Mouse (Mus musculus): ENCODE data around the gene Crp. TPM values are rescaled to one million over a fixed set of nuclear protein-coding genes. Genes with fewer than 3 reads are reported as not detected.

Gene Crp
- polyA plus RNA-seq (2012; rRNA removed) = 0.15 TPM in 1 of 2 replicates, not detected in the other

DNA sequence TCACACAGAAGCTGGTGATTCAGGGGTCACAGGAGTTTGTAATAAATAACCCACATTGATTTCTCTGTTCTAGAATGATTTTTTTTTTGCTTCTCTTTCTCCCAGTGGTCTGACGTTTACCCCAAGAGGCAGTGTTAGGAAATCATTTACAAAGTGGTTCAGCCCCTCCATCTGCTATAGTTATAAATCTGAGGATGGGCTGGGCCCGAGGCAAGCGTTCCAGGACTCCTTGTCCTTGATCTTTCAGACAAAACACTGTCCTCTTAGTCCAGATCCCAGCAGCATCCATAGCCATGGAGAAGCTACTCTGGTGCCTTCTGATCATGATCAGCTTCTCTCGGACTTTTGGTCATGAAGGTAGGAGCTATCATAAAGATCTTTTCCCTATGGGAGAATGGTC lies at the start of gene Crp:
Crp (plus strand) TSS at position 212 of the 400 bp plus-strand sequence.
- H3K27ac ChIP-seq (ENCODE audit: insufficient read depth, low read depth, low read length) = no peak within 1 kb of the TSS
- H3K4me1 ChIP-seq (ENCODE audit: control insufficient read depth, insufficient read depth, insufficient read length, low read length) = no peaks in the 10 kb centered on the region
- no peak within 1 kb of the TSS for H3K4me3 ChIP-seq (ENCODE audit: low read depth, low read length)
- H3K27me3 ChIP-seq (ENCODE audit: control insufficient read depth, insufficient read depth, low read length) = no peaks in the 10 kb centered on the region
- TF ChIP-seq POLR2A (IDR thresholded peaks at IDR 0.05; ENCODE audit: low read depth, low read length) (no peak), CTCF (IDR thresholded peaks at IDR 0.05; ENCODE audit: extremely low read depth, insufficient read length, insufficient replicate concordance, low read depth, low read length) (no peak)
- H3K36me3 ChIP-seq (ENCODE audit: control insufficient read depth, insufficient read depth, low read length) = no peaks in the 10 kb centered on the region
- 30% methylated on average over 4 of the region's 4 CpGs for WGBS

DNA sequence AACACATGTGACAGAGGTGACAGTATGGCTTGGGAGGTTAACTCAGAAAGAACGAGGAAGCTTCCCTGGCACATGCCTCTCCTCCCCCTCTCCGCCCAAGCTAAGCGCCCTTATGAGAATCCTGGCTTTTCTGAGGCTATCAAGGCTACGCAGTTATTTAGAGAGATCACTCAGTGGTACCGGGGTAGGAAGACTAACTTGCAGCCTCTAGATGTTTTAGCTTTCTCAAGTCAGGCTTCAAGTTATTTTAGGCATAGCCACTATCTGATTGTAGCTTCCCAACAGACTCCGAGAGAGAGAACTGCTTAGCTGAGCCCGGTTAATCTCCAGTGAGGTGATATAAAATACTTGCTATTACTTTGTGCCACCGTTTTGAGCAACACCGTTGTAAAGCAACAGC lies 48.5 kb upstream of the Crp start:
- H3K4me1 ChIP-seq (ENCODE audit: control insufficient read depth, insufficient read depth, insufficient read length, low read length) = peaks cover 5% of the 10 kb centered on the region; the same call in 1 of the 2 replicates
- no peak overlapping the region for H3K4me3 ChIP-seq (ENCODE audit: low read depth, low read length)
- H3K27me3 ChIP-seq (ENCODE audit: control insufficient read depth, insufficient read depth, low read length) = no peaks in the 10 kb centered on the region
- TF ChIP-seq POLR2A (IDR thresholded peaks at IDR 0.05; ENCODE audit: low read depth, low read length) = no peak
- 83% methylated on average over 9 of the region's 9 CpGs for WGBS
- H3K27ac ChIP-seq (ENCODE audit: insufficient read depth, low read depth, low read length) = no peak overlapping the region
- no peaks in the 10 kb centered on the region for H3K36me3 ChIP-seq (ENCODE audit: control insufficient read depth, insufficient read depth, low read length)

DNA sequence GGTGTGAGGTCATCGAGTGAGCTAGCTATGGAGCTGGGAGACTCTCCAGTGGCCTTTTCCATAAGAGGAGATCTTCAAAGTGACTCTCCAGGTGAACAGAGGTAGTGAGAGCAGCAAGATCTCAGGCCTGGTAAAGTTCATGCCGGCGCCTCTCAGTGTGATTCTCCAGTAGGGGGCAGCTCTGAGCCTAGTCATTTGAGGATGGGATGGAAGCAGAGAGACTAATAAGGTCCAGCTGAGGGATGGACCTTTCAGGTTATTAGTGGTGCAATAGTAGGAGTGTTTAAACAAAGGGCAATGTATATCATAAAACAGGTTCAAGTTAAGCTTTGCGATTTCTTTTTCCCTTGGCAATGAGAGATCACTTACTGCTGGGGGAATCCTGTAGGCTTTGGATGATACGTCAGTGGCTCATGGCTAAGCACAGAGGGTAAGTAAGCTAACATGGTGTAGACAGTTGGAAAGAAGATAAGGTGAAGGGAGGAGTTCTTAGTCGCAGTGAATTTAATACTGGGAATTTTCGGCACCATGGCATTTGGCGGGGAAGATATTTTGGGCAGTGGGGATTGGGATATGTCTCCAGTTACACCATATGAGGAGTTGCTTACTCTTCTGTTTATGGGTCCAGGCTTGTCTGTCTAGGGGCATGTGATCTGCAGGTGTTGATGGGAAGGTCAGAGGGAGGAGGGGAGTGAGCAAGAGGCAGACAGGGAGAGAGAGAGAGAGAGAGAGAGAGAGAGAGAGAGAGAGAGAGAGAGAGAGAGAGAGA lies 47.2 kb upstream of the Crp start:
- WGBS = 52% methylated on average over 8 of the region's 8 CpGs
- TF ChIP-seq POLR2A (IDR thresholded peaks at IDR 0.05; ENCODE audit: low read depth, low read length) (no peak), CTCF (IDR thresholded peaks at IDR 0.05; ENCODE audit: extremely low read depth, insufficient read length, insufficient replicate concordance, low read depth, low read length) (peak; percentile 58; the same call in 1 of the 2 replicates)
- Histone ChIP-seq H3K4me3 (ENCODE audit: low read depth, low read length) (no peak overlapping the region), H3K27me3 (ENCODE audit: control insufficient read depth, insufficient read depth, low read length) (no peaks in the 10 kb centered on the region), H3K36me3 (ENCODE audit: control insufficient read depth, insufficient read depth, low read length) (no peaks in the 10 kb centered on the region), H3K4me1 (ENCODE audit: control insufficient read depth, insufficient read depth, insufficient read length, low read length) (peaks cover 7% of the 10 kb centered on the region; the same call in 1 of the 2 replicates), H3K27ac (ENCODE audit: insufficient read depth, low read depth, low read length) (no peak overlapping the region)

DNA sequence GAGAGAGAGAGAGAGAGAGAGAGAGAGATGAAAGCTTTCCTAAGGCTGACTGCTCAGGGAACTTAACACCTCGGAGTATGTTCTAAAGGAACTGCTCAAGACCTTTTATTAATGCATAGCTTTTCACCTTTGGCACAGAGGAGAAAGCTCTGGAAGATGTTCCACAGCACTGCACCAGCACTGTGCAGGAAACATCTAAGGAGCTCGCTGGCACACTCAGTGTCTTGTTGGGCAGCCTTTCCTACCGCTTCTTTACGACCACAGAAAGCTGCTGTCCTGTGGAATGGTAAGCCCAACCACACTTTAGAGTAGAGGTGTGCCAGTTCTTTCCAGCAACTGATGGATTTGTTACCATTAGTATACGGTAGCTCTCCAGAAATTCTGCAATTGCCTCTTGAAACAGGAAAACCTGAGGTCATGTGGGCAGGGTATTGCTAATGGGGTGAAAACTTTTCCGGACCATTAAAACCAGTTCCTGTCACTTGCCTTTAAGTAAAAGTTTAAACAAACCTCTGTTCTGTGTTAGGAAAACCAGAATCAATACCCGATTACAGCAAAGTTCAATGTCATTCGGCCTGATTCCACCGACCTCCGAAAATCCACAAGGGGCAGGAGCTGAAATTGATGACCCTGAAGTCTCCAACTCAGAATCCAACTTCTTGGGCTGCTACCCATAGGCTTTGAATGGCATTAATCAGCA lies 46.4 kb upstream of the Crp start:
- no peaks in the 10 kb centered on the region for H3K27me3 ChIP-seq (ENCODE audit: control insufficient read depth, insufficient read depth, low read length)
- no peak for TF ChIP-seq CTCF (IDR thresholded peaks at IDR 0.05; ENCODE audit: extremely low read depth, insufficient read length, insufficient replicate concordance, low read depth, low read length)
- no peak for TF ChIP-seq POLR2A (IDR thresholded peaks at IDR 0.05; ENCODE audit: low read depth, low read length)
- H3K4me1 ChIP-seq (ENCODE audit: control insufficient read depth, insufficient read depth, insufficient read length, low read length) = peaks cover 7% of the 10 kb centered on the region; the same call in 1 of the 2 replicates
- no peak overlapping the region for H3K27ac ChIP-seq (ENCODE audit: insufficient read depth, low read depth, low read length)
- H3K36me3 ChIP-seq (ENCODE audit: control insufficient read depth, insufficient read depth, low read length) = no peaks in the 10 kb centered on the region
- no peak overlapping the region for H3K4me3 ChIP-seq (ENCODE audit: low read depth, low read length)
- 57% methylated on average over 10 of the region's 10 CpGs for WGBS

DNA sequence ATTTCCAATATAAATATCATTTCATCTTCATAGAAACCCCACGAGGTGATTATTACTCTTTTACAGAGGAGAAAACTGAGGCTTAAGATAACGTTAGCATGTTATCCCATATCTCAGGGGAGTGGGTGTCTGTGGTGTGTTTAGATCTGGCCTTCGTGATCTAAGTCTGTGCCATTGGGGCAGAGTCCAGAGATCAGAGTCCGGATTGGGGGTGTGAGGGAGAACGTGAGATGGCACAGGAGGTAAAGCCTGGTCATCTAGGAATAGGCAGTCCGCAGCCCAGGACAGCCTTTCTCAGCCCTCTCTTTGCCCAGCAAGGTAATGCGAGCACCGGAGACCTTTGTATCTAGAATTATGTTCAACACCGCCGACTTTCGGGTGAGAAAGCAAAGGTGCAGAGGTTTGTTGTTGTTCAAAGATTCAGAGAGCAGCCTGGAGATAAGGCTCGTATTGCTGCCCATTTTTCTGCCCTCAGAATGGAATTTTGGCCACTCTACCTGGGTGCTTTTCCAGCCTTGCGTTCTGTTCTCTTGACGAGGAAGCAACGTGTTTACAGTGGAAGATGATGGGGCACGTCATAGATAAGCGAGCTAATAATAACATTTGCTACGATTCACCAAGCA lies 45.7 kb upstream of the Crp start:
- Histone ChIP-seq H3K4me1 (ENCODE audit: control insufficient read depth, insufficient read depth, insufficient read length, low read length) (peaks cover 7% of the 10 kb centered on the region; the same call in 1 of the 2 replicates), H3K36me3 (ENCODE audit: control insufficient read depth, insufficient read depth, low read length) (no peaks in the 10 kb centered on the region), H3K27me3 (ENCODE audit: control insufficient read depth, insufficient read depth, low read length) (no peaks in the 10 kb centered on the region), H3K27ac (ENCODE audit: insufficient read depth, low read depth, low read length) (no peak overlapping the region), H3K4me3 (ENCODE audit: low read depth, low read length) (peak overlapping the region; percentile 6; the same call in 1 of the 2 replicates)
- 24% methylated on average over 18 of the region's 18 CpGs for WGBS
- TF ChIP-seq POLR2A (IDR thresholded peaks at IDR 0.05; ENCODE audit: low read depth, low read length) = no peak
- no peak for TF ChIP-seq CTCF (IDR thresholded peaks at IDR 0.05; ENCODE audit: extremely low read depth, insufficient read length, insufficient replicate concordance, low read depth, low read length)

DNA sequence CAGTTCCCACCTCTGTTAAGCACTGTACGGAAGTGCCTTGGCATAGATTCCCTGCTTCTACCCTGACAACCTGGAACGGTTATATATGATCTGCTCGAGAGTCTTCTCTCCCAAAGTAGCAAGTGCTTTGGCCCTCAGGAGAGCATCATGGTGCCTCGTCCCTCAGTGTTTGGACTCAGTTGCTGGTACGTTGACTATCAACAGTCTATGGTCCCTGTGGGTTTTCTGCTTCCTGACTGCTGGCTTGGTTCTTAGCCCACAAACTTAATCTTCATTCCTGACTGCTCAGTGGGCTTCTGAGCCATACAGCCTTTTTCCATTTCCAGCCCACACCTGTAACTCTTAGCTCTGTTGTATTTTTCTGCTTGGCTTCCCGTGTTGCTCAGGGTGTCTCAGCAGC lies 44.0 kb upstream of the Crp start:
- H3K27me3 ChIP-seq (ENCODE audit: control insufficient read depth, insufficient read depth, low read length) = no peaks in the 10 kb centered on the region
- H3K36me3 ChIP-seq (ENCODE audit: control insufficient read depth, insufficient read depth, low read length) = no peaks in the 10 kb centered on the region
- peaks cover 7% of the 10 kb centered on the region; the same call in 1 of the 2 replicates for H3K4me1 ChIP-seq (ENCODE audit: control insufficient read depth, insufficient read depth, insufficient read length, low read length)
- no peak overlapping the region for H3K4me3 ChIP-seq (ENCODE audit: low read depth, low read length)
- no peak overlapping the region for H3K27ac ChIP-seq (ENCODE audit: insufficient read depth, low read depth, low read length)
- 51% methylated on average over 6 of the region's 6 CpGs for WGBS
- TF ChIP-seq POLR2A (IDR thresholded peaks at IDR 0.05; ENCODE audit: low read depth, low read length) (no peak), CTCF (IDR thresholded peaks at IDR 0.05; ENCODE audit: extremely low read depth, insufficient read length, insufficient replicate concordance, low read depth, low read length) (no peak)

DNA sequence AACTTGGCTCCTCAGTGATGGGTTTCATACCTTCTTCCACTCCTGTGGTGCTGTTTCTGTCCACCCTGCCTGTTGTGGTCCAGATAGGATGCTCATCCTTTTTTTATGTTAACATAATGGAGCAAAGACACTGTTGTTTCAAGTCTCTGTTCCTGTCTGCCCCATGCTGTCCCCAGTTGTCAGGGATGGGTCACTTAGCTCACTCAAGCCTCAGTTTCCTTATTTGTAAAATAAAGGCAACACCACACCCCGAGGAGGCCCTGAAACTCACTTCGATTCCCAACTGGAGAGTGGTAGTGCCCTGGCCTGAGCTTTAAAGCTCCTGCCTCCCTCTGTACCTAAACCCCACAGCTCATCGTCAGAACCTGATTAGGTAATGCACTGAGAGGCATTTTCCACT lies 40.6 kb upstream of the Crp start:
- TF ChIP-seq CTCF (IDR thresholded peaks at IDR 0.05; ENCODE audit: extremely low read depth, insufficient read length, insufficient replicate concordance, low read depth, low read length) = no peak
- TF ChIP-seq POLR2A (IDR thresholded peaks at IDR 0.05; ENCODE audit: low read depth, low read length) = no peak

More for the DNA sequence above, 40.6 kb upstream of the Crp start:
- WGBS = 86% methylated on average over 3 of the region's 3 CpGs
- H3K27me3 ChIP-seq (ENCODE audit: control insufficient read depth, insufficient read depth, low read length) = no peaks in the 10 kb centered on the region
- H3K4me3 ChIP-seq (ENCODE audit: low read depth, low read length) = no peak overlapping the region
- peaks cover 3% of the 10 kb centered on the region; the same call in 1 of the 2 replicates for H3K4me1 ChIP-seq (ENCODE audit: control insufficient read depth, insufficient read depth, insufficient read length, low read length)
- no peak overlapping the region for H3K27ac ChIP-seq (ENCODE audit: insufficient read depth, low read depth, low read length)
- no peaks in the 10 kb centered on the region for H3K36me3 ChIP-seq (ENCODE audit: control insufficient read depth, insufficient read depth, low read length)
